Mouse (Mus musculus) embryonic facial prominence, embryonic 11.5 days (tissue): ENCODE results near the gene Ptch1. TPM values are rescaled to one million over a fixed set of nuclear protein-coding genes. Genes with fewer than 3 reads are reported as not detected.
A peak's percentile ranks its signal among the peaks of the same experiment; 100 is the strongest.

Experiments
- ATAC-seq: fragments of 200-750 bp; cut with Nextera tagmentation; replicated peaks from 2 replicates; pipeline ENCODE4 v1.8.0; 2017; ENCODE audit warnings: low read depth; ENCODE audit not compliant: insufficient number of reproducible peaks, low FRiP score, low TSS enrichment
- DNase-seq: peaks from one replicate; pipeline ENCODE4 v3.0.0-alpha.2; 2015; ENCODE audit warnings: low spot score
- H3K27ac ChIP-seq: fragments of 300-500 bp; sonication (generic); replicated peaks from 2 replicates; pipeline ENCODE4 v1.5.1; 2014; ENCODE audit warnings: mild to moderate bottlenecking, low read depth, low read length, control low read depth
- H3K27me3 ChIP-seq: fragments of 300-500 bp; sonication (generic); 2 replicates; pipeline ENCODE4 v1.6.1; 2014; ENCODE audit warnings: mild to moderate bottlenecking, low read length, moderate library complexity, mixed read lengths; ENCODE audit not compliant: control insufficient read depth, insufficient read depth
- H3K36me3 ChIP-seq: fragments of 300-500 bp; sonication (generic); replicated peaks from 2 replicates; pipeline ENCODE4 v1.6.1; 2014; ENCODE audit warnings: low read depth, mild to moderate bottlenecking, low read length, moderate library complexity, mixed read lengths; ENCODE audit not compliant: control insufficient read depth, insufficient read depth
- H3K4me1 ChIP-seq: fragments of 300-500 bp; sonication (generic); 2 replicates; pipeline ENCODE4 v1.6.1; 2014; ENCODE audit warnings: low read length, mixed read lengths; ENCODE audit not compliant: control insufficient read depth, insufficient read depth
- H3K4me2 ChIP-seq: fragments of 300-500 bp; sonication (generic); 2 replicates; pipeline ENCODE4 v1.6.1; 2014; ENCODE audit warnings: low read depth, mild to moderate bottlenecking, control low read depth, low read length, moderate library complexity
- H3K4me3 ChIP-seq: fragments of 300-500 bp; sonication (generic); 2 replicates; pipeline ENCODE4 v1.5.1; 2014; ENCODE audit warnings: low read depth, low read length, control low read depth
- H3K9ac ChIP-seq: fragments of 300-500 bp; sonication (generic); replicated peaks from 2 replicates; pipeline ENCODE4 v1.6.1; 2014; ENCODE audit warnings: mild to moderate bottlenecking, control low read depth, low read length
- H3K9me3 ChIP-seq: fragments of 300-500 bp; sonication (generic); replicated peaks from 2 replicates; pipeline ENCODE4 v1.6.1; 2016; ENCODE audit warnings: mild to moderate bottlenecking, low read length, inconsistent platforms, mixed read lengths; ENCODE audit not compliant: control insufficient read depth
- WGBS: fragments of 180-500 bp; shearing (Covaris S2); extraction: QIAGEN DNeasy Blood & Tissue Kit; methylation state at CpG from one replicate; pipeline ENCODE4 v1.1.7; 2014; 5-methylcytosine and 5-hydroxymethylcytosine counted together
- polyA plus RNA-seq: library from polyadenylated mRNA; unstranded; fragments of >200 nt; fragmentation: Nextera tagmentation; extraction: Ambion mirVana; gene quantifications from 2 replicates; pipeline ENCODE4 v1.2.1, GENCODE M21; 2014

The Ptch1 gene
- polyA plus RNA-seq, 1 experiment from 2014 or later = 24.9 TPM

DNA sequence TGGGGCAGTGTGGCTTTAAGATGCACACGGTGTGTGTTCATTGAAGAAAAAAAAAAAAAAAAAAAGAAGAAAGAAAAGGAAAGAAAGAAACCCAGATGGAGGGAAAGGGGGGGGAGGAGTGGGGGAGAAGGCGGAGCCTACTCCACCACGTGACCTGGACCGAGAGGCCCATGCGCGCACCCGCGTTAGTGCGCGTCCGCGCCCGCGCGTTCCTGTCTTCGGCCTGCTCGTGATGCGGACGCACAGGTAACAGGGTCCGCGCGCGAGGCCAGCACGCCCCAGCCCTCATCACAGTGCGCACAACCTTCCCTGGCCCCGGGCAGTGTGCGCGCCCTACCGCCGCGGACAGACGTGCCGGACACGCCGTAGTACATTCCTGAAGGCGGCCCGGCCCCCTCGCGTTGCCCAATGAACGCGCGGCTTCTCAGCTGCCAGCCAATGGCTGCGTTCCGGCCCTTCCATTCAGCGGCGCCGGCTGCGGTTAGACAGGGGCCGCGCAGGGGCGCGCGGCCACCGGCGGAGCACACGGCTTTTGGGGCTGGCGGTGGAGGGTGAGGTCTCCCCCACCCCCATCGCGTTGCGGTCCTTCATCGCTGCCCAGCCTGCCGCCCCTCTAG is 5.6 kb downstream of the Ptch1 start:
- peak; percentile 97 for DNase-seq
- Histone ChIP-seq H3K9me3 (no peaks in the 10 kb centered on the region), H3K27ac (peak overlapping the region; percentile 69), H3K4me1 (no peaks in the 10 kb centered on the region), H3K9ac (peak overlapping the region; percentile 68), H3K27me3 (no peaks in the 10 kb centered on the region), H3K4me2 (peak overlapping the region; percentile 92), H3K4me3 (peak overlapping the region; percentile 39), H3K36me3 (no peaks in the 10 kb centered on the region)
- WGBS = under 1% methylated on average over 62 of the region's 62 CpGs
- peak; percentile 91 for ATAC-seq

GRCm38 (mm10) chr13:63566018-63567015 is 7.1 kb downstream of the Ptch1 start:
- DNase-seq (peak; percentile 98), ATAC-seq (peak; percentile 42; the same call in 1 of the 2 replicates)
- Histone ChIP-seq H3K36me3 (no peaks in the 10 kb centered on the region), H3K9ac (peak overlapping the region; percentile 99), H3K4me2 (peak overlapping the region; percentile 92), H3K27ac (peak overlapping the region; percentile 100), H3K9me3 (no peaks in the 10 kb centered on the region), H3K4me3 (peak overlapping the region; percentile 97), H3K27me3 (no peaks in the 10 kb centered on the region), H3K4me1 (no peaks in the 10 kb centered on the region)
- under 1% methylated on average over 46 of the region's 46 CpGs for WGBS

DNA sequence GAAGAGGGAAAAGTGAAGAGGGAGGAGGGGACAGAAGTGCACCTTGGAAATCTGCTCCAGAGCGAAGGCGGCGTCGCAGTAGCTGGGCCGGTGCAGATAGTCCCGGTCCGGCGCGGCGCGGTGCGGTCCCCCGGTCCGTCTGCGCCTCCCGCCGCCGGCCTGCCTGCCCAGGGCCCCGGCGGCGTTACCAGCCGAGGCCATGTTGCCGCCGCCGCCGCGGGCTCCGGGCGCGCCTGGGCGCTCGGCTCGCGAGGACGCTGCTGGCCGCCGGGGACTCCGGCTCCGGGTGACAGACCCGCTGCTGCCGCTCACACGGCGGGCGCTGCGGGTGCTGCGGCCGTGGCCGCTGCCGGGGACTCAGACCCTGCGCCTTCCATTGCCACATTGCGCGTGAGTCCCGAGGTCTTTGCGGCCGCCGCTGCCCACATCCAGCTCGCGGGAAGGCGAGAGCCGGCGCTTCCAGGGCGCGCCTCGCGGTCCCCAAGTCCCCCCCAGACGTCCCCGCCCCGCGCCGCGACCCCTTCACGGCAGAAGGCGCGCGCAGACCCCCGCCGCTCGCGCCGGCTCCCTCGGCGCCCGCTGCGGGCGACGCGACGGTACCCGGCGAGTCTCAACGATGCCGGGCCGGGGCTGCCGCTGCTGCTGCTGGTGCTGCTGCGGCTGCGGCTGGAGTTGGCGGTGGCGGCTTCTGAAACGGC is 7.9 kb downstream of the Ptch1 start:
- 0% methylated on average over 84 of the region's 99 CpGs for WGBS
- Histone ChIP-seq H3K4me1 (no peaks in the 10 kb centered on the region), H3K9ac (peak overlapping the region; percentile 99), H3K9me3 (no peaks in the 10 kb centered on the region), H3K4me3 (peak overlapping the region; percentile 97), H3K27ac (peak overlapping the region; percentile 100), H3K36me3 (no peaks in the 10 kb centered on the region), H3K27me3 (no peaks in the 10 kb centered on the region), H3K4me2 (peak overlapping the region; percentile 92)
- DNase-seq (no peak), ATAC-seq (no peak)

GRCm38 (mm10) chr13:63564626-63565319 is 8.6 kb downstream of the Ptch1 start:
- DNase-seq (peak; percentile 76), ATAC-seq (no peak)
- Histone ChIP-seq H3K36me3 (no peaks in the 10 kb centered on the region), H3K9me3 (no peaks in the 10 kb centered on the region), H3K27me3 (no peaks in the 10 kb centered on the region), H3K9ac (peak overlapping the region; percentile 99), H3K27ac (peak overlapping the region; percentile 100), H3K4me3 (peak overlapping the region; percentile 97), H3K4me1 (no peaks in the 10 kb centered on the region; the same call in 1 of the 2 replicates), H3K4me2 (peak overlapping the region; percentile 92)
- under 1% methylated on average over 33 of the region's 36 CpGs for WGBS

- peak overlapping the region; percentile 97 for H3K4me3 ChIP-seq
- WGBS = under 1% methylated on average over 49 of the region's 51 CpGs
- peak overlapping the region; percentile 92 for H3K4me2 ChIP-seq
- peak overlapping the region; percentile 99 for H3K9ac ChIP-seq
- ATAC-seq (no peak), DNase-seq (peak; percentile 55)
- no peaks in the 10 kb centered on the region for H3K9me3 ChIP-seq
- H3K36me3 ChIP-seq = no peaks in the 10 kb centered on the region
- H3K4me1 ChIP-seq = peaks cover 1% of the 10 kb centered on the region; the same call in 1 of the 2 replicates
- peak overlapping the region; percentile 100 for H3K27ac ChIP-seq
- H3K27me3 ChIP-seq = no peaks in the 10 kb centered on the region
Observed at GRCm38 (mm10) chr13:63563781-63564625, 9.4 kb downstream of the Ptch1 start.

DNA sequence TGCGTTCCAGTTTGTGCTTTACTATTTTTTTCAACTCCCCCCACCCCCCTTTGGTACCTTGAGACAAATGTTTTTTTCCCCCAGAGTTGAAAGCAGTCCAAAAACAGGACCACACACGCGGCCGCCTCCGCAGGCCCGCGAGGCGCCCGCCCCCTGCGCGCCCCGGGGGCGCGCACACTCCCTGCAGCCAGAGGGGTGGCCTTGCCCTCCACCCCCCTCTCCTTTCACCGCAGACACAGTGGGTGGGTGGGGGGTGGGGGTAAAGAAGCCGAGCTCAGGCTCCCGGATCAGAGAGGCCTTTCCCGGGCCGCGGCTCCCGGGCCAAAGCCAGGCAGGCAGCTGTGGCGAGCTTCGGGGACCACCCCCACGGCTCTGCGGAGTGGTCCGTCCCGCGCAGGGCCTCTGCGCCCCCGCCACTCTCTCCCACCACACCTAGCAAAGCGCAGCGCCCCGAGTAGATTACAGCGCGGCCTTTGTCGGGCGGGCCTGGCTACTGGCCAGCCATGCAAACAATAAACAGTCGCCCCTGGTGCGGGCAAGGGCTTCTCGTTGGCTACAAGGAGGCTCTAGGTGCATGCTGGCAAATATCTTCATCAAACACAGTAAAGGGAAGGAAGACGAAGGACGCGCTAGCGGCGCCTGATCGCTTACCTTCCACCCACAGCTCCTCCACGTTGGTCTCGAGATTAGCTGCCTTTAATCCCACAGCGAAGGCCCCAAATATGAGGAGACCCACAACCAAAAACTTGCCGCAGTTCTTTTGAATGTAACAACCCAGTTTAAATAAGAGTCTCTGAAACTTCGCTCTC is 10.2 kb downstream of the Ptch1 start:
- Histone ChIP-seq H3K4me3 (peak overlapping the region; percentile 97), H3K36me3 (no peaks in the 10 kb centered on the region), H3K4me1 (peaks cover 6% of the 10 kb centered on the region; the same call in 1 of the 2 replicates), H3K9me3 (no peaks in the 10 kb centered on the region), H3K9ac (peak overlapping the region; percentile 99), H3K27me3 (no peaks in the 10 kb centered on the region), H3K27ac (peak overlapping the region; percentile 100), H3K4me2 (peak overlapping the region; percentile 92)
- peak; percentile 36 for ATAC-seq
- peak; percentile 87 for DNase-seq
- under 1% methylated on average over 50 of the region's 51 CpGs for WGBS
